Mouse (Mus musculus) adrenal gland, adult 18-20 months (tissue): Measurements from ENCODE around the gene Ppfia1. TPM values are rescaled to one million over a fixed set of nuclear protein-coding genes. Genes with fewer than 3 reads are reported as not detected.

Source experiments
- DNase-seq, 2 experiments: peaks; one replicate each; pipeline ENCODE4 v3.0.0; 2021 to 2022; ENCODE audit warnings: low spot score in 2 of 2
- total RNA-seq, 2 experiments: library from RNA; stranded (reverse); gene quantifications; 1 replicate in 1 of 2; 2 replicates in 1 of 2; pipeline ENCODE4 v1.2.3; 2021

The Ppfia1 gene
- total RNA-seq, 2 experiments from 2014 or later, result 40.6 to 56.2 TPM

- no peak for DNase-seq
Measured at GRCm38 (mm10) chr7:144490201-144490873, 63.2 kb downstream of the Ppfia1 start.

GRCm38 (mm10) chr7:144489067-144489774 lies 64.3 kb downstream of the Ppfia1 start:
- DNase-seq, result no peak

DNA sequence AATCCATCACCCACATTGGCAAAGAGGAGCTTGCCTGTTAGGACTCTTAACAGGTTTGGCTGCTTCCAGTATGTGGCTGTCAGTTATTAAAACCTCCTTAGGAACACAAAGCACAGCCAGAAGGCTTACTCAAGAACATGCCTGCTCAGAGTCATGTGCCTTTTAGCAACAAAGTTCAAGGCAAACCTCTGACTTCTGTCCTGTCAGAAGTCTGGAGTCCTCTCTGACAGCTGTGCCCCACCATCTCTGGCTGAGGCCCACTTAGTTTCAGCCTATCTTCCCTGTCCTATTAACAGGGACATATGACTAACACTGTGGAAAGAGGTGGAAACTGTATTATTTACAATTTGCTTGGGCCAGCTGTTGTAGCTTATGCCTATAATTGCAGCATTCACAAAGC lies 73.2 kb downstream of the Ppfia1 start:
- DNase-seq, result no peak

- DNase-seq, result no peak
Measured at GRCm38 (mm10) chr7:144479569-144479968, 74.0 kb downstream of the Ppfia1 start.

DNA sequence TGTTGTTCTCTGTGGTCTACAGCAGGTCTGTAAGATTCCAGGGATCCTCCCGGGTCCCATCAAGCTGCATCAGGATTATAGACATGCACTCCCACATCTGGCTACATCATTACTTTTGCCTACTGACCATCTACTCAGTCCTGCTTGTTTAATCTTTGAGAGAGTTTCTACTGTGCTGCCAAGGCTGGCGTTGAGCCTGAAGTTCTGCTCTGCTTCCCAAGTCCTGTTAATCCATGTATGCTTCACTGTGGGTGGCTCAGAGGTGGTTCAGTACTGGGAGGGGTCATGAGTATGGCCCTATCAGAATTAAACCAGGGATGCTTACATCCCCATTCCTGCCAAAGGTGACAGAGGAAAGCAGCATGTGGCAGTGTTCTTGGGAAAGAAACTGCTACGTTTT lies 77.8 kb downstream of the Ppfia1 start:
- DNase-seq, result no peak

DNA sequence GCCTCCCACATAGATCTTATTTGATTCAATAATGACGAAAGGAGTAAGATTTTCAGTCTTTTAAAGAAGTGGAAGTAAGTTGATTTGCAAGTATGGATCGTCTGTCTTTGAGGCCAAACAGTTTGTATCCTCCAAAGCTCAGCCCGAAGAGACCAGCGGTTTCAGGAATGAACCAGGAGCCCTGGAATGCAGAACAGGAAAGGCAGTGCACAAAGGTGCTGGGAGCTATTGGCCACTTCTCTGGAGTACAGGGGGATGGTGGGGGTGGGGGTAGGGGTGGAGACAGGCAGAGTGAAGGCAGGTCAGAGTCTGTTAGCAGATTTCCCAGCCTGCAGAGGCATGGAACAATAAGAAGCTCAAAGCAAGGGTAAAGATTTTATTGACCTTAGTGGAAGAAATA lies 80.0 kb downstream of the Ppfia1 start:
- DNase-seq, result no peak

DNA sequence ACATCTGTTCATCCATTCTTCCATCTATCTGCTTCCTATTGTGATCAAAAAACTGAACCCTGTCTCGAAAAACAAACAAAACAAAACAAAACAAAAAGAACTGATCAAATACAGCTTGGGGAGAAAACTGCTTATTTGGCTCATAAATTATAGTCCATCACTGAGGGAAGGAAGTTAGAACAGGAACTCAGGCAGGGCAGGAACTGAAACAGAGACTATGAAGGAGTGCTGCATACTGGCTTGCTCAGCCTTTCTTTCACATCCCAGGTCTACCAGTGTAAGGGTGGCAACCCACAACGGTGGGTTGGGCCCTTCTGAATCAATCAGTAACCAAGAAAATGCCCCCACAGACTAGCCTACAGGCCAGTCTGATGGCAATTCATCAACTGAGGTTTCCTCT lies 82.4 kb downstream of the Ppfia1 start:
- no peak for DNase-seq

DNA sequence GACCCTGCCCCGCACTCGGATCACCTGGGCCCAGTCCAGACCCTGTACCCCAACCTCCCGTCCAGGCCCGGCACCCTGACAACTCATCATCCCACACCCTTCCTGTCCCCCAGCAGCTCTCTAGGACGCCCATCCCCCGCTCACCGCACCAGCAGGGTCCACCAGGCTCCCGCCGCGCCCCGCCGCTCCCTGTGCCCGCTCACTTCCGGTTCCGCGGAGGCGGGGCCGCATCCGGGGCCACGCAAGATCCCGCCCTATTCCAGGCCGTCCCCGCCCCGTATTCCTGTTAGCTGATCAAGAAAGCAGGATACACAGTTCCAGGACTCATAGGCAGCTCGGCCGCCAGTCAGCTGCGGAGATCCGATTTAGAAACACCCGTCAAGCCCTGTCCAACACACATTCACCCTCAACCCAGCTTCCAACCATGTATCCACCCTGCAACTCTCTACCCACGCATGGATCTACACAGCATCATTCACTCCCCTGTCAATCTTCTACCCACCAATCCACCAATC lies 82.9 kb downstream of the Ppfia1 start, which contains the start of gene Cttn:
TSS of gene Cttn (minus strand) at position 465 of the 515 bp plus-strand sequence.
- DNase-seq, result peak; percentile 89

GRCm38 (mm10) chr7:144469908-144470544 lies 83.5 kb downstream of the Ppfia1 start:
- no peak for DNase-seq

DNA sequence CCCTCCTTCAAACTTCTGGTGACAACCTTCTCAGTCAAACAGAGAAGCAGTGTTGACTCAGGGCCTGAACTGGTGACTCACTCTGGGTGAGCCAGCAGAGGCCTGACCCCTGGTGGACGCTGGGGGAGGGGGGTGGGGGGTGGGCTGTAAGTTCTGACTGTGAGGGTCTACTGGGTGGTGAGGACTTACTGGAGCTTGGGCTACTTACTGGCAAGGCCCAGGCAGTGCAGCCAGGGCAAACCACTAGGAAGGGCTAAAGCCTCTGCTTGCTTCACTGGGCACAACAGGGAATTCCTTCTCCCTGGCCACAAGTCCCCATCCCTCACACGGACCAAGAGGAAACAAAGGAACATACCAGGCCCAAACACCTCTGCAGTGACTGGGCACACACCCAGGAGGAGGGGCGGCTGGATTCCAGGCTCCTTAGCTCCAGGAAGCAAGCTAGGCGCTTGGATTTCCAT lies 84.3 kb downstream of the Ppfia1 start:
- DNase-seq, result peak in 1 of 2 experiments; percentile 42

GRCm38 (mm10) chr7:144468741-144469140 lies 84.8 kb downstream of the Ppfia1 start:
- DNase-seq, result no peak

DNA sequence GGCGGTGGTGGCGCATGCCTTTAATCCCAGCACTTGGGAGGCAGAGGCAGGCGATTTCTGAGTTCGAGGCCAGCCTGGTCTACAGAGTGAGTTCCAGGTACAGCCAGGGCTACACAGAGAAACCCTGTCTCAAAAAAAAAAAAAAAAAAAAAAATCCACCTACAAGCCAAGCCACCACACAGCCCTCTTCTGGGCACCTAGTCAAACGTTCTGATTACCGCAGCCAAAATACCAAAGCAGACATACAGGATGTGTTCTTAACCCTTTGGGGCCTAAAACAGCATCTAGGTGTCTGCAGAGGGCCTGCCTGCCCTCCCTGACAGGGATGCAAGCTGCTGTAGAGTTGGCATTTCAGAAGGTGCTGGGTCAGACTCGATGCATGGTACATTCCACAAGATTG lies 91.0 kb downstream of the Ppfia1 start:
- DNase-seq, result no peak

DNA sequence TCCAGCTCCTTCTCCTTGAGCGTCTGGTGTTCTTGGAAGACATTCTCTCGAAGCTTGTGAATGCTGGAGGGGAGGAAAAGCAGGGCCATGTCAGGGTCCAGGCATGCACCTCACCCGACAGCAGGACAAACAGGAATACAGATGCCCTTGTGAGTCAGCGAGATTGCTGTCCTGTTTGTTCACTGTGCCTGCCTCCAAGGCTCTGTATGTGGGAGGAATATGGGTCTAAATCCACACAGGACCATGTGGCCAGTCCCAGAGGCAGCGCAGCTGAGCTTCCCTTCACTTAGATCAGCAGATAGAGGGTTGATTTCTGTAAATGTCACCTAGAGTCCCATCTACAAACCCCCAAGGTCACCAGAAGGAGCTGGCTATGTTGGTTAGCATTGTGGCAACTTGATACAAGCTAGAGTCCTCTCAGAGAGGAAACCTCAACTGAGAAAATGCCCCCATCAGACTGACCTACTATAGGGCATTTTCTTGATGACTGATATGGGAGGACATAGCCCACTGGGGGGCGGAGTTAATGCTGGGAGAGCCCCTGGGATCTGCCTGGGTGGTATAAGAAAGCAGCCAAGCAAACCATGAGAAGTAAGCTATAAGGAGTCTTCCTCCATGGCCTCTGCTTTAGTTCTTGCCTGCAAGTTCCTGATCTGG lies 92.2 kb downstream of the Ppfia1 start:
- no peak for DNase-seq

DNA sequence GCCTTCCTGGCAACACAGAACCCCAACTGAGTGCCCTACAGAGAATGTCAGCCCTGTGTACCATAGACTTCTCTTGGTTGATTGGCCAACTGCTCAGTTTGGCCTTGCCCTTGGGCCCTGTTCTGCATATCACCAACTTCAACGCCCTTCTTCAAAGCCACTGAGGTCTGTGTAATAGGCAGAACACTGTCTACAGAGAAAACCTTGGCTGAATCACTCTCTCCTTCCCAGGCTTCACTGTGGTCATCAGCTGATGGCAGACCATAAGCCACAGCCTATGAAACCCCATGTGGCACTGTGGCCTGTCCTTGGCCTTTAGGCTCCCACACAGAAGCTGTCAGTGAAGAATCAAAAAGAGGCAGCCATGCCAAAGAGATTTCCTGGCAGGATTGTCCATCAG lies 94.6 kb downstream of the Ppfia1 start:
- DNase-seq, result peak in 1 of 2 experiments; percentile 45

DNA sequence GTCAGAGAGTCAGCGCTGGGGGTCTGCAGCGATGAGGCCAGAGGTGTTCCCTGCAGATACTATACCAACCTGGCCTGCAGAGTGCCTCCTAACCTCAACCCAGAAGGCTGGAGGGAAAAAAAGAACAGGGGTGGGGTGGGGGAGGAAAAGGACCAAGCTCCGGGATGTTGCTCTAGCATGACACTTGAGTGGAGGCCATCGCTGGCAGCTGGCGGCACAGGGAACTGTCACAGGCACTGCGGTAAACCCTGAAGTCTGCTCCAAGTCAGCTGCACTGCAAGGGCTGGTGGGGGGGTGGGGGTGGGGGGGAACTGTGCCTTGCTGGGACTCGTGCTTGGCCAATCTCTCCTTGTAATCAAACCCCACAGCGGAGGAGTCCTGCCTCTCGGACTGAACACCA lies 102.9 kb downstream of the Ppfia1 start:
- DNase-seq, result no peak

DNA sequence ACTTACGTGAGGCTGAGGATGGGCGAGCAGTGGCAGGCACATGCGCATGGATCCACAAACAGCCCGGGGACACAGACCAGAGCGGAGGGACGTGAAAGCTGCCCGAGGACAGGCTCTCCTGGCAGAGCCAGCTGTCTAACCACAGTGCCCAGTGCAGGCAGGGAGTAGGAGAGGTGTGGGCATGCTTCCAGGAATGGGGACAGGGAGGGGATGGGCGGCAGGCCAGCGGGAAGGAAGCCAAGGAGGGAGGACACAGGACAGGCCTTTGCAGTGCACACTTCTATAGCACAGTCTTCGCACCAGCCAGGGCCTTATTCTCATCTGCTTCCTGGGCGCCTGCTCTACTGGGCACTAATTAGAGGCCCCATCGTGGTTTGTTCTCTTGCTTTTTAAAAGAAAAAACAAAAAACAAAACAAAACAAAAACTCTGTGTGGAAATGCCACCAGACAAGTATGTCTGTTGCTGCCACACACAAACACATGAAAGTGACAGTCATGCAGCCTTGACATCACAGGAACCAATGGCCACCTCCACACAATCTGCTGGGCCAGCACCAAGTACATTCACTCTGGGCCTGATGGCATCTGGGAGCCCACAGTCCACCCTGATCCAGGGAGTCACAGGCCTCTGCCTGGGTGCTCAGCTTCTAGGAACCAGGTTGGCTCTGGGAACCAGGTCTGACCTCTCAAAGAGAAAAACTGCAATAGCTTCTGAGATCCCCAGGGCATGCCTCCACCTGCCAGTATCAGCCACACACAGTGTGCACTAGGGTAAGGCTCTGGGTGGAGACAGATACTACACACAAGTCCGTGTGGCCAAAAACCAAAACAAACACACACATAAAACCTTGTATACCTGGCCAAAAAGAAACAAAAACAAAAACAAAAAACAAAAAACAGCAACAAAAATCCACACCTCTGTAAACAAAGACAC lies 103.6 kb downstream of the Ppfia1 start:
- peak; percentile 91 to 98 for DNase-seq

GRCm38 (mm10) chr7:144448186-144448585 lies 105.3 kb downstream of the Ppfia1 start:
- no peak for DNase-seq

GRCm38 (mm10) chr7:144447146-144447545 lies 106.4 kb downstream of the Ppfia1 start:
- no peak for DNase-seq

DNA sequence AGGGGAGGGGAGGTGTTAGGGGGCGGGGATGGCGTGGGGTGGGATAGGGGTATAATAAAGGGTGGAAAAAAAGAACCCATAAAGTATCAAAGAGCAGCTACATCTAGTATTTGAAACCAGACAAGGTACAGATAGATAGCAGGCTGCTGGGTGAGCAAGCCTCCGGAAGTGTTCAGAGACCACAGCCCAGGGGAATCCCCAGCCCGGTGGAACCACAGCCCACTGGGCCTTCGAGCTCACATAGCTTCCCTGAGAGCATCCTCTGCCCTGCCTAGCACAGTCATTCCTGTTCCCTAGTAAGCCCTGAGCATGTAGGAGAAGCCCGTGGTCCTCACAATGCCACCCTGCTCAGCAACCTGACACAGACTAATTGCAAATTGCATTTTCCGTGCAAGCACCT lies 108.7 kb downstream of the Ppfia1 start:
- no peak for DNase-seq

GRCm38 (mm10) chr7:144441976-144442375 lies 111.6 kb downstream of the Ppfia1 start:
- no peak for DNase-seq
